Mouse (Mus musculus) heart, embryonic 16.5 days (tissue): Measurements from ENCODE around the gene Dnm2. TPM values are rescaled to one million over a fixed set of nuclear protein-coding genes. Genes with fewer than 3 reads are reported as not detected.

Experiments used
- ATAC-seq: fragments of 200-750 bp; cut with Nextera tagmentation; replicated peaks from 2 replicates; pipeline ENCODE4 v1.8.0; 2017; ENCODE audit warnings: moderate number of reproducible peaks; ENCODE audit not compliant: insufficient read depth, low FRiP score; ENCODE audit errors: extremely low read depth
- H3K27ac ChIP-seq: fragments of 300-500 bp; sonication (generic); 2 replicates; pipeline ENCODE4 v1.5.1; 2014; ENCODE audit warnings: mild to moderate bottlenecking, low read length, control low read depth, moderate library complexity
- H3K27me3 ChIP-seq: fragments of 300-500 bp; sonication (generic); 2 replicates; pipeline ENCODE4 v1.6.1; 2014; ENCODE audit warnings: low read length, mixed read lengths; ENCODE audit not compliant: control insufficient read depth, insufficient read depth
- H3K36me3 ChIP-seq: fragments of 300-500 bp; sonication (generic); 2 replicates; pipeline ENCODE4 v1.6.1; 2014; ENCODE audit not compliant: control insufficient read depth, insufficient read depth
- H3K4me1 ChIP-seq: fragments of 300-500 bp; sonication (generic); 2 replicates; pipeline ENCODE4 v1.6.1; 2014; ENCODE audit warnings: low read length, mixed read lengths; ENCODE audit not compliant: control insufficient read depth, insufficient read depth
- H3K4me2 ChIP-seq: fragments of 300-500 bp; sonication (generic); 2 replicates; pipeline ENCODE4 v1.6.1; 2014; ENCODE audit warnings: low read depth, mild to moderate bottlenecking, control low read depth, low read length
- H3K4me3 ChIP-seq: fragments of 300-500 bp; sonication (generic); 2 replicates; pipeline ENCODE4 v1.5.1; 2014; ENCODE audit warnings: mild to moderate bottlenecking, control low read depth, low read length
- H3K9ac ChIP-seq: fragments of 300-500 bp; sonication (generic); 2 replicates; pipeline ENCODE4 v1.6.1; 2014; ENCODE audit warnings: low read length, control low read depth
- H3K9me3 ChIP-seq: fragments of 300-500 bp; sonication (generic); replicated peaks from 2 replicates; pipeline ENCODE4 v1.6.1; 2016; ENCODE audit warnings: low read length; ENCODE audit not compliant: control insufficient read depth
- WGBS: fragments of 180-500 bp; shearing (Covaris S2); extraction: QIAGEN DNeasy Blood & Tissue Kit; methylation state at CpG from one replicate; pipeline ENCODE4 v1.1.7; 2014; 5-methylcytosine and 5-hydroxymethylcytosine counted together
- polyA plus RNA-seq: library from polyadenylated mRNA; unstranded; fragments of >200 nt; fragmentation: Nextera tagmentation; extraction: Ambion mirVana; gene quantifications from 2 replicates; pipeline ENCODE4 v1.2.1, GENCODE M21; 2015

Gene Dnm2
- polyA plus RNA-seq, 1 experiment from 2014 or later, result 75.0 TPM

- no peak for ATAC-seq
- WGBS, result 93% methylated on average over 5 of the region's 5 CpGs
- no peak overlapping the region for H3K4me2 ChIP-seq
- H3K4me1 ChIP-seq, result peaks cover 17% of the 10 kb centered on the region
- no peak overlapping the region for H3K9ac ChIP-seq
- H3K9me3 ChIP-seq, result no peaks in the 10 kb centered on the region
- no peak overlapping the region for H3K4me3 ChIP-seq
- no peak overlapping the region for H3K27ac ChIP-seq
- H3K36me3 ChIP-seq, result peaks cover 64% of the 10 kb centered on the region
- no peaks in the 10 kb centered on the region for H3K27me3 ChIP-seq
Observed at GRCm38 (mm10) chr9:21403745-21404144, 21.0 kb upstream of the Dnm2 start.

- Histone ChIP-seq H3K9ac (no peak overlapping the region), H3K36me3 (peaks cover 47% of the 10 kb centered on the region), H3K4me2 (no peak overlapping the region), H3K4me3 (no peak overlapping the region), H3K4me1 (peaks cover 17% of the 10 kb centered on the region), H3K9me3 (no peaks in the 10 kb centered on the region), H3K27ac (no peak overlapping the region), H3K27me3 (no peaks in the 10 kb centered on the region)
- WGBS, result 61% methylated on average over 4 of the region's 4 CpGs
- no peak for ATAC-seq
Observed at GRCm38 (mm10) chr9:21405525-21405924, 19.2 kb upstream of the Dnm2 start.

- WGBS, result 7% methylated on average over 4 of the region's 4 CpGs
- H3K27ac ChIP-seq, result no peak overlapping the region
- ATAC-seq, result no peak; the same call in 1 of the 2 replicates
Observed at GRCm38 (mm10) chr9:21407951-21408350, 16.8 kb upstream of the Dnm2 start.

GRCm38 (mm10) chr9:21408624-21409023 lies 16.1 kb upstream of the Dnm2 start:
- Histone ChIP-seq H3K36me3 (peaks cover 35% of the 10 kb centered on the region), H3K4me3 (no peak overlapping the region), H3K9me3 (no peaks in the 10 kb centered on the region), H3K4me2 (no peak overlapping the region), H3K4me1 (peaks cover 7% of the 10 kb centered on the region), H3K9ac (no peak overlapping the region), H3K27ac (no peak overlapping the region), H3K27me3 (no peaks in the 10 kb centered on the region)
- no peak for ATAC-seq
- 68% methylated on average over 7 of the region's 7 CpGs for WGBS

More at GRCm38 (mm10) chr9:21407951-21408350, 16.8 kb upstream of the Dnm2 start:
- H3K4me3 ChIP-seq, result no peak overlapping the region
- H3K9ac ChIP-seq, result no peak overlapping the region
- no peaks in the 10 kb centered on the region for H3K9me3 ChIP-seq
- no peak overlapping the region for H3K4me2 ChIP-seq
- H3K4me1 ChIP-seq, result peaks cover 12% of the 10 kb centered on the region
- no peaks in the 10 kb centered on the region for H3K27me3 ChIP-seq
- H3K36me3 ChIP-seq, result peaks cover 40% of the 10 kb centered on the region

- Histone ChIP-seq H3K27me3 (no peaks in the 10 kb centered on the region), H3K9ac (no peak overlapping the region), H3K4me2 (no peak overlapping the region), H3K9me3 (no peaks in the 10 kb centered on the region), H3K36me3 (peaks cover 24% of the 10 kb centered on the region), H3K4me1 (peaks cover 7% of the 10 kb centered on the region), H3K4me3 (no peak overlapping the region), H3K27ac (no peak overlapping the region)
- 31% methylated on average over 9 of the region's 9 CpGs for WGBS
- ATAC-seq, result no peak
Observed at GRCm38 (mm10) chr9:21409592-21410317, 15.0 kb upstream of the Dnm2 start.

GRCm38 (mm10) chr9:21411669-21412550 lies 12.8 kb upstream of the Dnm2 start, which contains the start of gene Qtrt1:
Gene Qtrt1 (plus strand): TSS chr9:21411837.
- Histone ChIP-seq H3K4me2 (peak within 1 kb of the TSS; percentile 65), H3K36me3 (peaks cover 7% of the 10 kb centered on the region), H3K27me3 (no peaks in the 10 kb centered on the region), H3K27ac (0 out of 2 replicates have a peak within 1 kb of the TSS, but pooled peaks have one; percentile 40), H3K4me1 (peaks cover 7% of the 10 kb centered on the region), H3K4me3 (peak within 1 kb of the TSS; percentile 90), H3K9ac (peak within 1 kb of the TSS; percentile 87), H3K9me3 (no peaks in the 10 kb centered on the region)
- 2% methylated on average over 52 of the region's 53 CpGs for WGBS
- peak; percentile 93 for ATAC-seq

GRCm38 (mm10) chr9:21417866-21418265 lies 6.8 kb upstream of the Dnm2 start:
- Histone ChIP-seq H3K4me3 (no peak overlapping the region), H3K9me3 (no peaks in the 10 kb centered on the region), H3K27me3 (no peaks in the 10 kb centered on the region), H3K27ac (no peak overlapping the region), H3K36me3 (peaks cover 21% of the 10 kb centered on the region; the same call in 1 of the 2 replicates), H3K9ac (no peak overlapping the region), H3K4me2 (no peak overlapping the region), H3K4me1 (no peaks in the 10 kb centered on the region)
- ATAC-seq, result no peak
- 94% methylated on average over 2 of the region's 2 CpGs for WGBS

- H3K4me1 ChIP-seq, result peaks cover 3% of the 10 kb centered on the region
- H3K36me3 ChIP-seq, result peaks cover 21% of the 10 kb centered on the region; the same call in 1 of the 2 replicates
- no peak overlapping the region for H3K4me3 ChIP-seq
- H3K4me2 ChIP-seq, result no peak overlapping the region
- no peaks in the 10 kb centered on the region for H3K9me3 ChIP-seq
- no peak for ATAC-seq
- H3K9ac ChIP-seq, result no peak overlapping the region
- 65% methylated on average over 2 of the region's 2 CpGs for WGBS
- H3K27ac ChIP-seq, result no peak overlapping the region
- H3K27me3 ChIP-seq, result no peaks in the 10 kb centered on the region
Observed at GRCm38 (mm10) chr9:21419646-21420045, 5.1 kb upstream of the Dnm2 start.

GRCm38 (mm10) chr9:21425556-21425945 lies 843 bp downstream of the Dnm2 start:
- peak overlapping the region; percentile 92 for H3K4me2 ChIP-seq
- H3K4me3 ChIP-seq, result peak overlapping the region; percentile 72
- 2% methylated on average over 6 of the region's 6 CpGs for WGBS
- ATAC-seq, result no peak; the same call in 1 of the 2 replicates
- H3K27ac ChIP-seq, result peak overlapping the region; percentile 82
- peak overlapping the region; percentile 83 for H3K9ac ChIP-seq
- no peaks in the 10 kb centered on the region for H3K27me3 ChIP-seq
- H3K9me3 ChIP-seq, result no peaks in the 10 kb centered on the region
- H3K4me1 ChIP-seq, result peaks cover 37% of the 10 kb centered on the region
- H3K36me3 ChIP-seq, result peaks cover 4% of the 10 kb centered on the region; the same call in 1 of the 2 replicates
